Mouse (Mus musculus) cortical plate, adult 2 months (tissue): ENCODE results near the gene Immp2l. TPM values are rescaled to one million over a fixed set of nuclear protein-coding genes. Genes with fewer than 3 reads are reported as not detected.

Experiments used
- H3K27ac ChIP-seq: fragments of 200-500 bp; 2 replicates; pipeline ENCODE4 v1.5.1; 2012; ENCODE audit warnings: low read length, control low read depth, inconsistent platforms; ENCODE audit not compliant: insufficient read depth
- H3K4me1 ChIP-seq: fragments of 200-500 bp; 2 replicates; pipeline ENCODE4 v1.6.1; 2011; ENCODE audit warnings: low read length; ENCODE audit not compliant: control insufficient read depth, insufficient read depth
- H3K4me3 ChIP-seq: fragments of 200-500 bp; 2 replicates; pipeline ENCODE4 v1.5.1; 2011; ENCODE audit warnings: mild to moderate bottlenecking, low read length, control low read depth; ENCODE audit not compliant: insufficient read depth
- CTCF ChIP-seq: fragments of 200-500 bp; IDR thresholded peaks from 2 replicates; pipeline ENCODE4 v1.5.1; 2011; ENCODE audit warnings: mild to moderate bottlenecking, control low read depth, low read length; ENCODE audit not compliant: insufficient read depth; ENCODE audit errors: extremely low read depth
- POLR2A ChIP-seq: fragments of 200-500 bp; IDR thresholded peaks from 2 replicates; pipeline ENCODE4 v1.6.1; 2011; ENCODE audit warnings: mild to moderate bottlenecking, low read length, control low read depth; ENCODE audit not compliant: insufficient read depth; ENCODE audit errors: extremely low read depth
- polyA plus RNA-seq: library from polyadenylated mRNA; depleted of rRNA; stranded (reverse); fragments of >200 nt; gene quantifications from 2 replicates; pipeline ENCODE4 v1.2.3, GENCODE M21; 2012

Gene Immp2l
- polyA plus RNA-seq, 1 experiment = 8.0 TPM

GRCm38 (mm10) chr12:41090771-41091170, 66.9 kb downstream of the Immp2l start:
- H3K4me1 ChIP-seq = no peaks in the 10 kb centered on the region
- no peak overlapping the region for H3K4me3 ChIP-seq
- H3K27ac ChIP-seq = no peak overlapping the region
- no peak for TF ChIP-seq POLR2A
- no peak for TF ChIP-seq CTCF

DNA sequence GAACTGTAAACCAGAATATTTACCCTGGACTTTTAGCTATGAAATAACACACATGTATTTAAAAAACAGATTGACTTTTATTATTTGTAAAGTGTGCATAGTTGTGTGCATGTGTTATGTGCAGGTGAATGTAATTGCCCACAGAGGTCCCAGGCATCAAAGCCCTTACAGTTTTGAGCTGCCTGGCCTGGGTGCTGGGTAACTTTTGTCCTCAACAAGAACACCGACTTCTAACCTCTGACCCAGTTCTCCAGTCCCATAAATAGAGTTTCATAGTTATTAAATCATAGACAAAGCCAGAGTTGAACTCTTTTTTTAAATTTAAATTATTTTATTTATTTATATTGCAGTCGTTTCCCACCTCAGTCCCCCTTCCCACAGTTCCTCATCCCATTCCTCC, 67.4 kb downstream of the Immp2l start:
- Histone ChIP-seq H3K4me3 (no peak overlapping the region), H3K4me1 (no peaks in the 10 kb centered on the region), H3K27ac (no peak overlapping the region)
- TF ChIP-seq CTCF (no peak), POLR2A (no peak)

- H3K27ac ChIP-seq = no peak overlapping the region
- TF ChIP-seq POLR2A = no peak
- no peak for TF ChIP-seq CTCF
- no peaks in the 10 kb centered on the region for H3K4me1 ChIP-seq
- no peak overlapping the region for H3K4me3 ChIP-seq
Observed at GRCm38 (mm10) chr12:41096045-41096444, 72.2 kb downstream of the Immp2l start.

DNA sequence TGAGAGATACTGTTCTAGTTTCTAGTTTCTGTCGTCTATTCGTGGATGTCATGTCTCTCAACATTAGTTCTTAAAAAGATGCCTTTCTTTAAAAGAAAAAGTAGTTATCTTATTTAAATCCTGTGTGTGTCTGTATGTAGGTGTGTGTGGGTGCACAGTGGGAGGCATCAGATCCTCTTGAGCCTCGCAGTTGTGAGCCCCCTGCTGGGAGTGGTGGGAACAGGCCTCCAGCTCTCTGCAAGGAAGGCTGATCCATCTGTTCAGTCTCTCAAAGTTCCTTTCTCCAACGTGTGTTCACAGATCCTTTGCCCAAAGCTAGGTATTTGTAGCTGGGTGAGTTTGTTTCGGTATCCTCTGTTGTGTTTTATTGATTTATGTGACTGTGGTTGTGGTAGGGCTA, 73.5 kb downstream of the Immp2l start:
- no peak overlapping the region for H3K27ac ChIP-seq
- TF ChIP-seq CTCF (peak; percentile 28; the same call in 1 of the 2 replicates), POLR2A (no peak)

DNA sequence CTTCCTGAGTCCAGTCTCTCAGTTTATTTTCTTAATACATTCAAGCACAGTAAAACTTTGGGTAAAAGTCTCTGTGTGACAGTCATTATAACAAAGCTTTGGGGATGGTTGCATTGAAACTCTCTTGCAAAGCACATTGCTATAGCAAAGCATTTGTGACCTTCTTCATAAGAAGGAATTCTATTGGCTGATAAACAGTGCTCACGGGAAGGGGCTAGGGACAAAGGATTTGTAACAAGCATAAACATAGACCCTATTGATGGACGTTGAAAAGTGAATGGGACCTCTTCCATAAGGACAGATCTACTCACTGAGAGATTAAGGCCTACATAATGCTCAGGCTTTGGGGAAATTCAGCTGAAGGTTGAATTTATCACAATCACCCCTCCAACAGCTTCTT, 85.1 kb downstream of the Immp2l start:
- H3K4me1 ChIP-seq = no peaks in the 10 kb centered on the region
- no peak overlapping the region for H3K27ac ChIP-seq
- H3K4me3 ChIP-seq = no peak overlapping the region
- TF ChIP-seq POLR2A (no peak), CTCF (no peak)

More for the DNA sequence above, 73.5 kb downstream of the Immp2l start:
- Histone ChIP-seq H3K4me1 (no peaks in the 10 kb centered on the region), H3K4me3 (no peak overlapping the region)

DNA sequence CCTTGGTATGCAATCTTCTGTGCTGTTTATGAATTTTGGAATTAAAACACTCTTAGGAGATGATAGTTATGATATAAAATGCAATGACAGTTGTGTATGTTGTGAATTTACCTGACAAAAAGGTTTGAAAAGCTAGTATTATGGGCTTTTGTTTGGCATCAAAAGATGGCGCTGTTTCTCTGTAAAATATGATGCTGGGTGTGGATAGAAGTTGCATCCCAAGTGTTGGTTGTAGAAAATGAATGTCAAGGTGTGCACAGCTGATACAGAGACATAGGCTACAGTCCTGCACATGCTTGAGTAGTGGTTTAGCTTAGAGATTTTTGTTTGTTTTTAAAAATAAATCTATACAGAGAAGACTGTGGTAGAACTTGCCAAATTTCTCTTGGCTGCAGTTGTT, 87.6 kb downstream of the Immp2l start:
- H3K27ac ChIP-seq = no peak overlapping the region
- H3K4me1 ChIP-seq = no peaks in the 10 kb centered on the region
- no peak overlapping the region for H3K4me3 ChIP-seq
- TF ChIP-seq POLR2A = no peak
- TF ChIP-seq CTCF = no peak

GRCm38 (mm10) chr12:41112137-41112536, 88.2 kb downstream of the Immp2l start:
- TF ChIP-seq CTCF (no peak), POLR2A (no peak)
- Histone ChIP-seq H3K4me1 (no peaks in the 10 kb centered on the region), H3K27ac (no peak overlapping the region)

DNA sequence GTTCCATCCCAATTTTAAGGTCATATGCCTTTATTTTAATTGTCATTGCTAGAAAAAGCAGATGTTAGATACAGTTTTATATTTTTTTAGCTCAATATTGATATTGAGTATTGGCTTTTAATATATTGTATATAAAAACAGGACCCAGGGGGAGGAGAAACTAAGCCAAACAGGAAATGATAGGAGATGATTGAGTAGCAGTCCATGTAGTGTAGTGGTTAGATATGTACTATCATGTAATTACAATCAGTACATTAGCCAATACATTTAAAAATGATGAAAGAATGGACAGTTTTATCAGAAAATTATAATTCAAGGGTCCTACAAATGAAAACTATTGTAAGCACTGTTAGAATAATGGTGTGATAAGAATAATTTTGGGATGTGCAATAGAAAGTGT, 94.5 kb downstream of the Immp2l start:
- H3K4me1 ChIP-seq = no peaks in the 10 kb centered on the region
- no peak overlapping the region for H3K27ac ChIP-seq
- no peak overlapping the region for H3K4me3 ChIP-seq
- TF ChIP-seq POLR2A = no peak
- no peak for TF ChIP-seq CTCF

More at GRCm38 (mm10) chr12:41112137-41112536, 88.2 kb downstream of the Immp2l start:
- no peak overlapping the region for H3K4me3 ChIP-seq

GRCm38 (mm10) chr12:41119657-41120056, 95.8 kb downstream of the Immp2l start:
- no peak overlapping the region for H3K27ac ChIP-seq
- H3K4me3 ChIP-seq = no peak overlapping the region
- no peaks in the 10 kb centered on the region for H3K4me1 ChIP-seq
- TF ChIP-seq POLR2A (no peak), CTCF (no peak)

GRCm38 (mm10) chr12:41123207-41123606, 99.3 kb downstream of the Immp2l start:
- H3K4me1 ChIP-seq = no peaks in the 10 kb centered on the region
- no peak for TF ChIP-seq POLR2A
- TF ChIP-seq CTCF = no peak
- H3K27ac ChIP-seq = no peak overlapping the region
- H3K4me3 ChIP-seq = no peak overlapping the region

DNA sequence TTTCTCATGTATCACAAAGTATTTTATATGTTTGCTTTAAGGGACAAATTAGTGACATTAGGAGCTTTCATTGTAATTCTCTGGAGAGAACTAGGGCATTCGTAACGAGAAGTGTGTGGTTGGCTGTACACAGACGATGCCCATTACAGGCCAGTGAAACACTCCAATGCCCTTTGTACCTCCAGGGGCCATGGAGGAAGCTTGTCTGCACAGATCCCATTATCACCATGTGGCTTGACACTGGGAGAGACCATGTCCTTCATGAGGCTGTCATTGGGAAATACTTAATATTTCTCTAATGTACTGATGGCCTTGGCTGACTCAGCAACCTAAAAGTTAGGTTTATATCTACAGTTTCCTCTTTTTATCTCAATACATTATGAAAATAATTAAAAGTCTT, 111.0 kb downstream of the Immp2l start:
- Histone ChIP-seq H3K27ac (no peak overlapping the region), H3K4me3 (no peak overlapping the region), H3K4me1 (no peaks in the 10 kb centered on the region)
- TF ChIP-seq POLR2A (no peak), CTCF (no peak)
